Mouse (Mus musculus): ENCODE results near the gene Robo1. TPM values are rescaled to one million over a fixed set of nuclear protein-coding genes. Genes with fewer than 3 reads are reported as not detected.

Gene Robo1
- 0.48 TPM for polyA plus RNA-seq (2015; fragmentation: Illumina TruSeq; extraction: RNeasy Lipid Tissue Mini Kit (QIAGEN cat#74804); ENCODE audit: insufficient read depth, low read depth, low replicate concordance)

DNA sequence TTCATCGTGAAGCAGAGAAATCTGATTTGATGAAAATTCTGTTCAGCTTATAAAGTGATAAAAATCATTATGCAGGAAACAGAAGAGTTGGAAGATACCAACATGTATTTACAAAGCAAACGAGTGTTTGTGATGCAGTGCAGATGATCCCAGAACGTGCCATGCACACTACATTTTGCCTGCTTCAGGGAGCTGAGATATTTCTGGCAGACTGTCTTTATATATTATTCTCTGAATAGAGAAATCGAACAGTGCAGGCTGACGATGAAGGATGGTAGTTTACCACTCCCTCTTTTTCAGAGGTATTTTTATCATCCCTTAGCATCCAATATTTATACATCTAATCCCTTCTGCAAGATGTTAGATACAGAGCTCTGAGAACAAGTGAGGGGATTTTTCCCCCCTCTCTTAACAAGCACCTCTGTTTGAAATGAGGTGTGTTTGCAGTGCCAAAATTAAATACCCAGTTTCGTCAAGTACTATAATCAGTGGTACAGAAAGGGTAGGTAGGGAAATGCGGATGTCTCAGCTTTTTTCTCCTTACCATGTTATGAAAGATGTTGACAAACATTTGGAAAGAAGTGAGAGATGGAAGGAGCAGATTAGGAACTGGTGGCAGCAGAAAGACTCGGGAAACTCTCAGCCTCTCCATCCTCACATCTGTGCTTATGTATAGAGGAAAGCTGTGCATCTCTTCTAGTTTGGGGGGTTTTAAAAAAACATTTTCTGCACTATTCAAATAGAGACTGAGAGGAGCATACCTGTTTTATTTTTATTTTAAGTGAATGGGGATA, at the start of gene Robo1:
Gene Robo1 (plus strand): TSS at position 770 of the 794 bp plus-strand sequence.

